Comparison of ENCODE assay signal across 14 mouse cellular contexts in genomic region chr12:81856696-81857095, GRCm38 (mm10). TPM values are rescaled to one million over a fixed set of nuclear protein-coding genes. Genes with fewer than 3 reads are reported as not detected.
DNase-seq lines count a peak whose midpoint lies in the region; ATAC-seq and TF ChIP-seq lines count a peak whose summit lies in the region.
"Had no signal": no experiment of that assay in that cellular context is flagged by ENCODE, and none has a peak within 500 bp of the region (broad histone marks: within the 10 kb centered on the region; RNA-seq: fewer than 3 reads in every experiment).

No protein-coding gene starts in this region.

- TF ChIP-seq CTCF in heart, adult 2 months (IDR thresholded peaks at IDR 0.05): no peak

- H3K4me2 ChIP-seq in intestine, embryonic 15.5 days (replicated peaks): no peak overlapping the region
- H3K4me2 ChIP-seq in forebrain, embryonic 13.5 days: no peak overlapping the region
- H3K4me2 ChIP-seq: embryonic facial prominence, embryonic 15.5 days; heart, embryonic 15.5 days; limb, embryonic 12.5 days had no signal

- no peak for TF ChIP-seq POLR2A in heart, adult 2 months (IDR thresholded peaks at IDR 0.05; ENCODE audit: insufficient read depth, low read depth, low read length)

- intact Hi-C loops in heart, adult 2 months (cut with DNase I): no loop called here
- intact Hi-C loops in heart, postnatal 36 days (cut with DNase I): no loop called here

- peak in 1 of 2 experiments; percentile 54 for DNase-seq in heart, adult 2 months
- DNase-seq in heart, postnatal 36 days: no peak
- peak; percentile 46 for DNase-seq in MN1 (ENCODE audit: low spot score)
- peak; percentile 69 for DNase-seq in lung, postnatal 25 days (ENCODE audit: low spot score)
- no peak for DNase-seq in layer of hippocampus, adult 9-10 months (ENCODE audit: low spot score)
- no peak for DNase-seq in spleen, postnatal 36 days (ENCODE audit: low spot score in 2 of 2)
- DNase-seq: cerebellum, postnatal 14 days had no signal

- H3K36me3 ChIP-seq in heart, adult 2 months (ENCODE audit: control insufficient read depth, insufficient read depth, low read length): peaks cover 2% of the 10 kb centered on the region; the same call in 1 of the 2 replicates
- no peaks in the 10 kb centered on the region for H3K36me3 ChIP-seq in intestine, embryonic 15.5 days
- no peaks in the 10 kb centered on the region for H3K36me3 ChIP-seq in forebrain, embryonic 13.5 days (ENCODE audit: poor library complexity, severe bottlenecking)
- H3K36me3 ChIP-seq: embryonic facial prominence, embryonic 15.5 days; heart, embryonic 15.5 days; limb, embryonic 12.5 days had no signal

- no peaks in the 10 kb centered on the region for H3K9me3 ChIP-seq in intestine, embryonic 15.5 days
- no peaks in the 10 kb centered on the region for H3K9me3 ChIP-seq in forebrain, embryonic 13.5 days (replicated peaks)
- H3K9me3 ChIP-seq: embryonic facial prominence, embryonic 15.5 days; heart, embryonic 15.5 days; limb, embryonic 12.5 days had no signal

- H3K4me3 ChIP-seq in heart, adult 2 months: no peak overlapping the region
- H3K4me3 ChIP-seq in intestine, embryonic 15.5 days (replicated peaks): no peak overlapping the region
- H3K4me3 ChIP-seq in forebrain, embryonic 13.5 days: no peak overlapping the region
- H3K4me3 ChIP-seq: embryonic facial prominence, embryonic 15.5 days; heart, embryonic 15.5 days; limb, embryonic 12.5 days had no signal

- 0 out of 2 replicates have a peak, but pooled peaks have one; percentile 43 for TF ChIP-seq EP300 in heart, adult 2 months (IDR thresholded peaks at IDR 0.05; ENCODE audit: insufficient read depth, low read depth, low read length)

- no peak overlapping the region for H3K27ac ChIP-seq in heart, adult 2 months
- H3K27ac ChIP-seq in intestine, embryonic 15.5 days: 0 out of 2 replicates have a peak overlapping the region, but pooled peaks have one; percentile 33
- no peak overlapping the region for H3K27ac ChIP-seq in forebrain, embryonic 13.5 days
- H3K27ac ChIP-seq: heart, embryonic 15.5 days; limb, embryonic 12.5 days had no signal

- H3K4me1 ChIP-seq in heart, adult 2 months (ENCODE audit: control insufficient read depth, insufficient read depth, low read length): peaks cover 7% of the 10 kb centered on the region
- H3K4me1 ChIP-seq in intestine, embryonic 15.5 days (replicated peaks): peaks cover 27% of the 10 kb centered on the region
- peaks cover 24% of the 10 kb centered on the region for H3K4me1 ChIP-seq in forebrain, embryonic 13.5 days

- H3K79me2 ChIP-seq in heart, adult 2 months (replicated peaks; ENCODE audit: control insufficient read depth, insufficient read depth, low read length): no peaks in the 10 kb centered on the region

- WGBS in heart, adult 2 months: 54% methylated on average over 4 of the region's 4 CpGs
- 58% methylated on average over 4 of the region's 4 CpGs for WGBS in intestine, embryonic 15.5 days
- 38% methylated on average over 4 of the region's 4 CpGs for WGBS in forebrain, embryonic 13.5 days

- H3K9ac ChIP-seq in heart, adult 2 months (ENCODE audit: low read depth, low read length): no peak overlapping the region
- H3K9ac ChIP-seq in intestine, embryonic 15.5 days: no peak overlapping the region
- no peak overlapping the region for H3K9ac ChIP-seq in forebrain, embryonic 13.5 days
- H3K9ac ChIP-seq: embryonic facial prominence, embryonic 15.5 days; heart, embryonic 15.5 days; limb, embryonic 12.5 days had no signal

- peak; percentile 50 for ATAC-seq in intestine, embryonic 15.5 days
- no peak for ATAC-seq in forebrain, embryonic 13.5 days
- ATAC-seq: inflammation-experienced regulatory T-cells, adult 6 months had no signal

- H3K27me3 ChIP-seq in heart, adult 2 months (ENCODE audit: control insufficient read depth, insufficient read depth, low read length): no peaks in the 10 kb centered on the region
- no peaks in the 10 kb centered on the region for H3K27me3 ChIP-seq in intestine, embryonic 15.5 days (replicated peaks)
- 0 out of 2 replicates have a peak, but pooled peaks cover 3% of the 10 kb centered on the region for H3K27me3 ChIP-seq in forebrain, embryonic 13.5 days
- H3K27me3 ChIP-seq: CH12.LX; embryonic facial prominence, embryonic 15.5 days; heart, embryonic 15.5 days had no signal

RNA-seq across cellular contexts. Expression of gene Pcnx, which starts 3.1 kb away (rescaled TPM):
- 10 to 100 TPM; 58.3 to 61.7 TPM for total RNA-seq in heart, adult 2 months (2021)
- 25.4 and 42.8 TPM in 2 replicates for polyA plus RNA-seq in heart, adult 2 months (2012; rRNA removed)
- 10 to 100 TPM; 54.6 to 57.8 TPM for total RNA-seq in heart, postnatal 36 days (2021)
- 6.8 and 11.6 TPM in 2 replicates for polyA plus RNA-seq in intestine, embryonic 15.5 days (2015; fragmentation: Nextera tagmentation; extraction: Ambion mirVana)
- 8.6 and 14.1 TPM in 2 replicates for polyA plus RNA-seq in forebrain, embryonic 13.5 days (2015; fragmentation: Nextera tagmentation; extraction: Ambion mirVana)

Comparison
In these comparisons a context has a peak if more than half of its experiments do, and no peak if none do; other contexts are left out.
1. DNase-seq: peak in MN1 (single experiment) and lung, postnatal 25 days (single experiment); none in heart, postnatal 36 days (0 of 2), layer of hippocampus, adult 9-10 months (single experiment) and spleen, postnatal 36 days (0 of 2).